Mouse (Mus musculus): Measurements from ENCODE around the gene Dab2ip. TPM values are rescaled to one million over a fixed set of nuclear protein-coding genes. Genes with fewer than 3 reads are reported as not detected.

Gene Dab2ip
- polyA plus RNA-seq, 1 experiment: 0.40 TPM

DNA sequence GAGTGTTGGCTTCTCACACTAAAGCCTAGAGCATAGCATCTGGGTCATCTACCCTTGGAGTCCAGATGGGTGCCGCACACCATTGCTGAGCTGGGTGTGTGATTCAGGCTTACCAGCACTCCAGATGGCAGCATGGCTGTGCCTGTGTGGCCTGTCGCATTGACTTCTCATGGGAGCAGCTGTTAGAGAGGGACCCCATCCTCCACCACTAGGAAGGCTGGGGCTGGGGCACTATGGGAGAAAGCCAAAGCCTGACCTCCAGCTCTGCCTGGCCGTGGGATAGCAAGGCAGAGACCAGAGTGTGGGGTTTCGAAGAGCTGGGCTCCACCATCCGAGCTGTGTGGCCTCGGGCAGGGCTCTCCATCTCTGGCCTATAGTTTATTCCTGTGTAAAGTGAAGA, 67.5 kb downstream of the Dab2ip start:
- Histone ChIP-seq H3K27ac (ENCODE audit: insufficient read depth, low read depth, low read length) (no peak overlapping the region), H3K4me3 (ENCODE audit: insufficient read depth, low read length) (no peak overlapping the region), H3K4me1 (ENCODE audit: control insufficient read depth, insufficient read depth, low read length) (no peaks in the 10 kb centered on the region)
- TF ChIP-seq POLR2A (IDR thresholded peaks at IDR 0.05; ENCODE audit: borderline replicate concordance, low read depth, low read length) (no peak), CTCF (IDR thresholded peaks at IDR 0.05; ENCODE audit: low read depth, low read length) (no peak)

DNA sequence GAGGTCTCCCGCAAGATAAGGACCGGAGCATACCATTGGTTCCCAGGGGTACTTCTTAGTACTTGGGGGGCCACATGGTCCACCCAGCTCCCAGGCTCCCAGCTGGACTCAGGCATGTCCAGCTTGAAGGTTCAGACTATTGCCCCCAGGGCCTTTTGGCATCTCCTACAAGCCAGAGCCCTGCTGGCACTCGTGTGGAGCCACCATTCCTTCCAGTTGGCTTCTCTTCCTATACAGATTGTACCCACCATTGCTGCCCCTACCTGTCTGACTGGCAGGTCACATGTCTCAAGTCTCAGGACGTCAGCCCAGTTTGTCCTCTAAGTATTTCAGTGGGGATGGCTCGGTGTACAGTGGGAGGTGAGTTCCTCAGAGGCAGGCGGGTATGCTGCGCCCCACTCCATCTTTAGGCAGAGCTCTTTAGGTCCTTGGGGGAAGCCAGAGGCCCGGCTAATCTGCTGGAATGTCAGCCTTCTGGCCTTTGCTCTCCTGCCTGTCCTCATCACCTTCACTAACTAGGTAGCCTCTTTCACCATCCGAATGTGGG, 68.2 kb downstream of the Dab2ip start:
- no peak overlapping the region for H3K27ac ChIP-seq (ENCODE audit: insufficient read depth, low read depth, low read length)
- no peaks in the 10 kb centered on the region for H3K4me1 ChIP-seq (ENCODE audit: control insufficient read depth, insufficient read depth, low read length)
- H3K4me3 ChIP-seq (ENCODE audit: insufficient read depth, low read length): no peak overlapping the region
- TF ChIP-seq CTCF (IDR thresholded peaks at IDR 0.05; ENCODE audit: low read depth, low read length) (no peak), POLR2A (IDR thresholded peaks at IDR 0.05; ENCODE audit: borderline replicate concordance, low read depth, low read length) (no peak)

DNA sequence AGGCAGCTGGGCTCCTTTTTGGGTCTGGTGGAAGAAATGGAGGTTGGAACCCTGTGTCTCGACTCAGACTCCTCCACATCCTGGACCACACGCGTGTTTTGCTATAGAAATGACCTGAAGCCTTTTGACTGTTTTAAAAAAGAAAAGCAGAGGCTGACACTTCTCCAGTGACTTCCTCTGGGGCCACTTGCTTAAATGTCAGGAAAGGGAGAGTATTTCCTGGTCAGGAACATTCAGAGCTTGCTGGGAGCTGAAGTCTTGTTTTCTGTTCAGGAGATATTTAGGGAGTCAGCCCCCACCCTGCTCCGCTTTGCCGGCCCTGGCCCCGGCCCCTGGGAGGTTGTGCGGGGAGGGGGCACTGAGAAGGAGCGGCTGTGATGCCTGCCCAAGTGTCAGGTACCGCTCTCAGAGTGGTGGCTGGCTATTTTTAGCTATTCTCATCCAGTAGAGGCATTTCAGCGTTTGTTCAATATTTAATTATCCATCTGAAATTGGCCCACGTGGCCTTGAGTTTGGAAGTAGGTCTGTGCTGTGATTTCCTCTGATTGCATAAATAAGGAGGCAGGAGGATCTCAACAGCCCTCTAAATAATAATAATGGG, 69.3 kb downstream of the Dab2ip start:
- H3K4me1 ChIP-seq (ENCODE audit: control insufficient read depth, insufficient read depth, low read length): no peaks in the 10 kb centered on the region
- no peak overlapping the region for H3K4me3 ChIP-seq (ENCODE audit: insufficient read depth, low read length)
- TF ChIP-seq POLR2A (IDR thresholded peaks at IDR 0.05; ENCODE audit: borderline replicate concordance, low read depth, low read length) (no peak), CTCF (IDR thresholded peaks at IDR 0.05; ENCODE audit: low read depth, low read length) (no peak)
- no peak overlapping the region for H3K27ac ChIP-seq (ENCODE audit: insufficient read depth, low read depth, low read length)

DNA sequence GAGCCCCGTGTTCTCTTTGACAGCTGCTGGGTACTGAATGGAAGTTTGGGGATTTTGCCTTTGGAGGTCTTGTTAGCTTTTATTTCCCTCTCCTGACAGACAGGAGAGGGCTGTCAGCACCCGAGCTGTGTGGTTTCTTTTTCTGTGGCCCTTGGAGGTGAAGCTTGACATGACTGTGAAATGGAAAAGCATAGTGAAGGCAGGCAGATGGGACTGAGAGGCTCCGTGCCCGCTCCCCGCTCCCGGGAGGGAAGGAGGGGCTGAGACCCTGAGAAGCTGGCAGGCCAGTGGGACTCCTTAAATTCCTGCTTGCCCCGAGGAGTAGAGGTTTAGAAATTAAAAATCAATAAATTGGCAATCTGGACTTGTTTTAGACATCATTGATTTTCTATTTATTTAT, 70.0 kb downstream of the Dab2ip start:
- TF ChIP-seq CTCF (IDR thresholded peaks at IDR 0.05; ENCODE audit: low read depth, low read length) (no peak), POLR2A (IDR thresholded peaks at IDR 0.05; ENCODE audit: borderline replicate concordance, low read depth, low read length) (no peak)
- no peaks in the 10 kb centered on the region for H3K4me1 ChIP-seq (ENCODE audit: control insufficient read depth, insufficient read depth, low read length)
- no peak overlapping the region for H3K4me3 ChIP-seq (ENCODE audit: insufficient read depth, low read length)
- H3K27ac ChIP-seq (ENCODE audit: insufficient read depth, low read depth, low read length): no peak overlapping the region

DNA sequence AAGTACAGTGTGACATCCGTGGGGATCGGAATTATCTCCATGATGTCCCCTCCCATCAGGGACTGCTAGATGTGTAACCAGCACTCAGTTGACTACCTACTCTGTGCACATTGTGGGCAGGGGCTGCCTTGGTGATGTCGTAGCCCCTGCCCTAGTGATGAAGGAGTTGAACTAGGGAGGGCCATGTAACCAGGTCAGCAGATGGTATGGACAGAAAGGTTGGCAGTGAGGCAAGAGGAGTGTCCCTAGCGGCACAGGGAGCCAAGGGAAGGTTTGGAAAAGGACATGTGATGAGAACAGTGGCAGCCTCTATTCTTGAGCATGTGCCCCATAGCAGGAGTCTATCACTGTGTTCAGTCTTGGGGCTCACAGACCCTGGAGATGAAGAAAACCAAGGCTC, 70.6 kb downstream of the Dab2ip start:
- H3K4me3 ChIP-seq (ENCODE audit: insufficient read depth, low read length): no peak overlapping the region
- TF ChIP-seq CTCF (IDR thresholded peaks at IDR 0.05; ENCODE audit: low read depth, low read length) (no peak), POLR2A (IDR thresholded peaks at IDR 0.05; ENCODE audit: borderline replicate concordance, low read depth, low read length) (no peak)
- no peak overlapping the region for H3K27ac ChIP-seq (ENCODE audit: insufficient read depth, low read depth, low read length)
- H3K4me1 ChIP-seq (ENCODE audit: control insufficient read depth, insufficient read depth, low read length): no peaks in the 10 kb centered on the region

DNA sequence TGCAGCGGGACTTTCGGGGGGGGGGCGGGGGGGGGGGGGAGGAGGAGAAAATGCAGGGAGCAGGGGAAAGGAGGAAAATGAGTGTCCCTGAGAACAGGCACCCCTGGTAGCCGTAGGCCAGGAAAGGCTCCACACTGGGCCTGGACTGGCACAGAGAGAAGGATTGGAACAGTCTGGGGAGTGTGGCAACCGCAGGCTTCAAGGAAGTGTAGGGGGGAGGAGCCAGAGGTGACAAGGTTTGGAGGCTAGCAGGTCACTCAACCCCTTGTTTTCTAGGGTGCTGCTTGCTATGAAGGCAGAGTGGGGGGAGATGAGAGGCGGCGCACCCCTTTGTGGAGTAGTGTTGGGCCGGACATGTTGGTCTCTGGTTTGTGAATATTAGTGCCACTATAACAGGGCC, 71.1 kb downstream of the Dab2ip start:
- TF ChIP-seq CTCF (IDR thresholded peaks at IDR 0.05; ENCODE audit: low read depth, low read length): no peak
- no peak for TF ChIP-seq POLR2A (IDR thresholded peaks at IDR 0.05; ENCODE audit: borderline replicate concordance, low read depth, low read length)
- no peak overlapping the region for H3K4me3 ChIP-seq (ENCODE audit: insufficient read depth, low read length)
- no peaks in the 10 kb centered on the region for H3K4me1 ChIP-seq (ENCODE audit: control insufficient read depth, insufficient read depth, low read length)
- no peak overlapping the region for H3K27ac ChIP-seq (ENCODE audit: insufficient read depth, low read depth, low read length)

DNA sequence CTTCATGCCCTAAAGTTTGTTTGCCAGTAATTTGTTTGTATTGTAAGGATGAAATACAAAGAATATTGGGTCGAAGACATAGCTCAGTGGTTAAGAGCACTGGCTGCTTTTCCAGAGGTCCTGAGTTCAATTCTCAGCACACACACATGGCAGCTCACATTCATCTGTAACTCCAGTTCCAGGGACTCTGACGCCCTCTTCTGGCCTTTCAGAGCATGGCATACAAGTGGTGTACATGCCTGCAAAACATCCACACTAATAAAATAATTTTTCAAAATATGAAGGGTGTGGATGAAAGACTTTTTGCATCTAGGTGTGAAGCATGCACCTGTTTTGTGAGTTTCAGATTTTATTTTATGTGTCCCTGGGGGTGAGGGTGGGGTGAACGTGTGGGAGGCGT, 75.3 kb downstream of the Dab2ip start:
- Histone ChIP-seq H3K4me1 (ENCODE audit: control insufficient read depth, insufficient read depth, low read length) (no peaks in the 10 kb centered on the region), H3K27ac (ENCODE audit: insufficient read depth, low read depth, low read length) (no peak overlapping the region), H3K4me3 (ENCODE audit: insufficient read depth, low read length) (no peak overlapping the region)
- no peak for TF ChIP-seq POLR2A (IDR thresholded peaks at IDR 0.05; ENCODE audit: borderline replicate concordance, low read depth, low read length)

DNA sequence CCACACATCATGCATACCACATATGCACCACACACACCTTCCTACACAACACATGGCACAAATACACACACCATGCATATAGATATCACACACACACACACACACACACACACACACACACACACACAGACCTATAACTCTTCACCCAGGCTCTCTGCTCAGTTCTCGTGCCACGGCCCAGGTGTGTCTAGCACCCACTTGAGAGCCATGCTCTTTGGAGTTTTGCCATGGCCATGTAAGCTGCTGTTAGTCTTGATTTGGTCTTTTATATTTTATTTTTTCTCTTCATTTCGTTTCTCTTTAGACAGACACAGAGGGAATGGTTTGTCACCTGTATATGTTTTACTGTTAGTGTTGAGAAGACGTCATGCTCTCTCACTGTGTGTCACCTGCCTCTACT, 76.9 kb downstream of the Dab2ip start:
- no peak for TF ChIP-seq CTCF (IDR thresholded peaks at IDR 0.05; ENCODE audit: low read depth, low read length)
- no peak for TF ChIP-seq POLR2A (IDR thresholded peaks at IDR 0.05; ENCODE audit: borderline replicate concordance, low read depth, low read length)
- H3K27ac ChIP-seq (ENCODE audit: insufficient read depth, low read depth, low read length): no peak overlapping the region
- H3K4me1 ChIP-seq (ENCODE audit: control insufficient read depth, insufficient read depth, low read length): no peaks in the 10 kb centered on the region
- H3K4me3 ChIP-seq (ENCODE audit: insufficient read depth, low read length): no peak overlapping the region

DNA sequence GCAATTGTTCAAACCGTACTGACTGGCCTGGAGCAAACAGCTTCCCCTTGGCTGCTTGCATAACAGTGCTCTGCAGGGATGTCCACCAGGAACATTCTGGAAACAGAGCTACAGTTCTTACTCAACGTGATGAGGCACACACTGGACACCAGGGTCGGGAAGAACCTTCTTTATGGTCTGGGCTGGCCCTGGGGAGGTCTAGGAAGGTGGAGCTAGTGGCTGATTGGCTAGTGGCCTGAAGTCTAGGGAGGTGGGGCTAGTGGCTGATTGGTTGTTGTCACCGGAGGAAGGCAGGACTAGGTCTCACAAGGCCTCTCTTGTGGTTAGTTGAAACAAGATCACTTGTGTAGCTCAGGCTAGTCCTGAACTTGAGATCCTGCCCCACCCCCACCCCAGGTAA, 77.5 kb downstream of the Dab2ip start:
- no peak overlapping the region for H3K27ac ChIP-seq (ENCODE audit: insufficient read depth, low read depth, low read length)
- no peaks in the 10 kb centered on the region for H3K4me1 ChIP-seq (ENCODE audit: control insufficient read depth, insufficient read depth, low read length)
- H3K4me3 ChIP-seq (ENCODE audit: insufficient read depth, low read length): no peak overlapping the region
- TF ChIP-seq POLR2A (IDR thresholded peaks at IDR 0.05; ENCODE audit: borderline replicate concordance, low read depth, low read length): no peak
- no peak for TF ChIP-seq CTCF (IDR thresholded peaks at IDR 0.05; ENCODE audit: low read depth, low read length)

DNA sequence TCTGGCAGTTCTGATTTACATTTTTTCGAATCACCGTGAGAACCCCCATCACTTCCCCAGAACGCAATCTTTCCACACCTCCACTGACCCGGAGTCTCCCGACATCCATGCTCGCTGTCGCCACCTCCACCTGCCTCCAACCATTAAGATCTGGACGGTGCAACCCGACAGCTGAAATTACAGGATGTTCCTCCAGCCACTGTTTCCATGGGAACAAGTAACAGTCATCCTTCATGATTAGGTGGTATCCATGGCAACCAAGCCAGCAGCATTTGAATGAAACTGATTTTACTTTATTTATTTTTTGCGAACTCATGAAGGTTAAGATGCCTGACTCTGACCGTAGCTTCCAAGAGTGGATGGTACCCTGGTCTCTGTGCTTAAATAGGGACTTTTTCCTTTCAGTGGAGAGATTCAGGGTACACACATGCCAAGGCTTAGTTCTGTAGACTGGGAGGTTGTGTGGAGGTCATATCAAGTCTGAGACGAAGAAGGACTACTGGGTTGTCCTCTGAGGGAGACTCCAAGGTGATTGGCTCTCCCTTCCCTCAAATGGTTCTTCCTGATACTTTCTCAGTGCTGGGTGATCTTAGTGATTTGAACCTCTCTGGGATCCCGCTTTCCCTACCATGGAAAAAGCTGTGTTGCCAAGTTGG, 79.9 kb downstream of the Dab2ip start:
- Histone ChIP-seq H3K4me3 (ENCODE audit: insufficient read depth, low read length) (no peak overlapping the region), H3K4me1 (ENCODE audit: control insufficient read depth, insufficient read depth, low read length) (no peaks in the 10 kb centered on the region), H3K27ac (ENCODE audit: insufficient read depth, low read depth, low read length) (no peak overlapping the region)
- TF ChIP-seq CTCF (IDR thresholded peaks at IDR 0.05; ENCODE audit: low read depth, low read length) (no peak), POLR2A (IDR thresholded peaks at IDR 0.05; ENCODE audit: borderline replicate concordance, low read depth, low read length) (no peak)
